ENCODE assay signal across 14 mouse cellular contexts in genomic region chr8:3247129-3247528, GRCm38 (mm10). TPM values are rescaled to one million over a fixed set of nuclear protein-coding genes. Genes with fewer than 3 reads are reported as not detected.
DNase-seq lines count a peak whose midpoint lies in the region; ATAC-seq and TF ChIP-seq lines count a peak whose summit lies in the region.
"Had no signal": no experiment of that assay in that cellular context is flagged by ENCODE, and none has a peak within 500 bp of the region (broad histone marks: within the 10 kb centered on the region; RNA-seq: fewer than 3 reads in every experiment).

No protein-coding gene starts in this region.

- WGBS in heart, embryonic 11.5 days (ENCODE audit: insufficient replicate concordance): 75% methylated on average over 1 of the region's 1 CpGs
- 70% methylated on average over 1 of the region's 1 CpGs for WGBS in intestine, postnatal 0 days

- H3K4me1 ChIP-seq in heart, embryonic 11.5 days (ENCODE audit: control insufficient read depth, insufficient read depth, low read length): no peaks in the 10 kb centered on the region
- peaks cover 1% of the 10 kb centered on the region; the same call in 1 of the 2 replicates for H3K4me1 ChIP-seq in intestine, postnatal 0 days (replicated peaks; ENCODE audit: control insufficient read depth, insufficient read depth, low read length)
- H3K4me1 ChIP-seq: embryonic facial prominence, embryonic 10.5 days; midbrain, embryonic 15.5 days had no signal

- 0 out of 2 replicates have a peak, but pooled peaks cover 2% of the 10 kb centered on the region for H3K36me3 ChIP-seq in heart, embryonic 11.5 days (ENCODE audit: control insufficient read depth, insufficient read depth, low read length)
- H3K36me3 ChIP-seq in intestine, postnatal 0 days (ENCODE audit: control insufficient read depth, insufficient read depth): peaks cover 15% of the 10 kb centered on the region
- H3K36me3 ChIP-seq: midbrain, embryonic 15.5 days had no signal

- no peaks in the 10 kb centered on the region for H3K27me3 ChIP-seq in heart, embryonic 11.5 days (ENCODE audit: control insufficient read depth, insufficient read depth, low read length)
- H3K27me3 ChIP-seq in Patski: no peaks in the 10 kb centered on the region
- H3K27me3 ChIP-seq in intestine, postnatal 0 days (replicated peaks; ENCODE audit: control insufficient read depth, insufficient read depth, low read length): no peaks in the 10 kb centered on the region
- H3K27me3 ChIP-seq: liver, embryonic 12.5 days; midbrain, embryonic 15.5 days had no signal

- no peak overlapping the region for H3K4me2 ChIP-seq in heart, embryonic 11.5 days
- H3K4me2 ChIP-seq in intestine, postnatal 0 days (replicated peaks; ENCODE audit: low read depth): no peak overlapping the region
- H3K4me2 ChIP-seq: liver, embryonic 12.5 days; midbrain, embryonic 15.5 days had no signal

- H3K9ac ChIP-seq in heart, embryonic 11.5 days (ENCODE audit: low read depth, low read length): no peak overlapping the region
- H3K9ac ChIP-seq in intestine, postnatal 0 days (ENCODE audit: low read depth, low read length): no peak overlapping the region
- H3K9ac ChIP-seq: forebrain, postnatal 0 days; liver, embryonic 12.5 days; midbrain, embryonic 15.5 days had no signal

- H3K27ac ChIP-seq in heart, embryonic 11.5 days (ENCODE audit: low read depth, low read length): peak overlapping the region; percentile 13; the same call in 1 of the 2 replicates
- no peak overlapping the region for H3K27ac ChIP-seq in intestine, postnatal 0 days (ENCODE audit: low read depth, low read length)
- H3K27ac ChIP-seq: embryonic facial prominence, embryonic 10.5 days; liver, embryonic 12.5 days; midbrain, embryonic 15.5 days had no signal

- peaks cover 3% of the 10 kb centered on the region; the same call in 1 of the 2 replicates for H3K9me3 ChIP-seq in heart, embryonic 11.5 days (replicated peaks; ENCODE audit: control insufficient read depth, low read length)
- no peaks in the 10 kb centered on the region for H3K9me3 ChIP-seq in intestine, postnatal 0 days (ENCODE audit: control insufficient read depth)
- H3K9me3 ChIP-seq: embryonic facial prominence, embryonic 10.5 days; liver, embryonic 12.5 days; midbrain, embryonic 15.5 days had no signal

- ATAC-seq in heart, embryonic 11.5 days (replicated peaks; ENCODE audit: insufficient number of reproducible peaks, low FRiP score, low TSS enrichment): no peak
- ATAC-seq in Patski: peak; percentile 92
- ATAC-seq in intestine, postnatal 0 days: no peak
- ATAC-seq: forebrain, postnatal 0 days; liver, embryonic 12.5 days; midbrain, embryonic 15.5 days had no signal

- CTCF ChIA-PET in Patski (lab: Charles Lee): interaction anchor here (2.4 kb wide), 1 partner anchor 10 kb away, joined by 8 read pairs; no protein-coding TSS in a partner anchor

- H3K4me3 ChIP-seq in heart, embryonic 11.5 days (ENCODE audit: low read depth, low read length): no peak overlapping the region
- no peak overlapping the region for H3K4me3 ChIP-seq in intestine, postnatal 0 days (ENCODE audit: low read depth, low read length)
- H3K4me3 ChIP-seq: embryonic facial prominence, embryonic 10.5 days; liver, embryonic 12.5 days; midbrain, embryonic 15.5 days had no signal

- no peak for TF ChIP-seq CTCF in Patski (IDR thresholded peaks at IDR 0.05)
- no peak for TF ChIP-seq CTCF in intestine, postnatal 0 days (IDR thresholded peaks at IDR 0.05; ENCODE audit: low read depth)

- POLR2A ChIA-PET in Patski (lab: Charles Lee): interaction anchor here (0.9 kb wide), 1 partner anchor 9 kb away, joined by 3 read pairs; no protein-coding TSS in a partner anchor

- in situ Hi-C loops in Patski (cut with MboI; ENCODE audit: low pct_unique_long_range_greater_than_20kb): no loop called here

- DNase-seq in heart, adult 11 months: no peak
- peak; percentile 88 for DNase-seq in 416B (ENCODE audit: low read depth)
- DNase-seq in Patski (ENCODE audit: low read depth, low spot score): peak; percentile 68
- DNase-seq in induced T-regulatory cell, adult 2 months (ENCODE audit: low read depth): peak; percentile 10
- no peak for DNase-seq in left cerebral cortex, adult 8-10 months (ENCODE audit: low spot score in 2 of 2)
- DNase-seq in c-Kit-positive CD71-positive TER-119-positive erythroid progenitor cells, embryonic 14.5 days (ENCODE audit: low spot score): no peak
- DNase-seq: forebrain, postnatal 0 days; kidney, adult 18-20 months; retina, postnatal 1 day had no signal

RNA-seq across cellular contexts. Expression of gene Insr, which starts 32.3 kb away (rescaled TPM):
- 39.2 and 45.7 TPM in 2 replicates for polyA plus RNA-seq in heart, embryonic 11.5 days (2014; fragmentation: Nextera tagmentation; extraction: Ambion mirVana)
- 13.8 TPM for polyA plus RNA-seq in Patski (2021)
- total RNA-seq in left cerebral cortex, adult 8-10 months (2022): 10 to 100 TPM; 45.9 to 54.0 (median 51.3) TPM
- polyA plus RNA-seq in intestine, postnatal 0 days (2015; fragmentation: Nextera tagmentation; extraction: Ambion mirVana): 20.7 and 21.3 TPM in 2 replicates

Comparison
In these comparisons a context has a peak if more than half of its experiments do, and no peak if none do; other contexts are left out.
1. DNase-seq: peak in 416B (single experiment), Patski (single experiment) and induced T-regulatory cell, adult 2 months (single experiment); none in heart, adult 11 months (single experiment), left cerebral cortex, adult 8-10 months (0 of 2) and c-Kit-positive CD71-positive TER-119-positive erythroid progenitor cells, embryonic 14.5 days (single experiment).